Mouse (Mus musculus) liver, embryonic 15.5 days (tissue): Measurements from ENCODE around the gene Prrg4. TPM values are rescaled to one million over a fixed set of nuclear protein-coding genes. Genes with fewer than 3 reads are reported as not detected.
"Not testable (repeated sequence)": the region's sequence is repeated elsewhere in the genome, so short reads cannot be mapped to it uniquely, and the experiment has no call there.

Experiments used
- ATAC-seq: fragments of 200-750 bp; cut with Nextera tagmentation; 2 replicates; pipeline ENCODE4 v1.8.0; 2017; ENCODE audit warnings: moderate number of reproducible peaks, mild to moderate bottlenecking, moderate library complexity; ENCODE audit not compliant: insufficient read depth
- H3K27ac ChIP-seq: fragments of 300-500 bp; sonication (generic); replicated peaks from 2 replicates; pipeline ENCODE4 v1.5.1; 2015; ENCODE audit warnings: mild to moderate bottlenecking, inconsistent platforms
- H3K27me3 ChIP-seq: fragments of 300-500 bp; sonication (generic); 2 replicates; pipeline ENCODE4 v1.6.1; 2015; ENCODE audit warnings: mild to moderate bottlenecking, inconsistent platforms
- H3K36me3 ChIP-seq: fragments of 300-500 bp; sonication (generic); replicated peaks from 2 replicates; pipeline ENCODE4 v1.6.1; 2015; ENCODE audit warnings: moderate library complexity, mild to moderate bottlenecking, inconsistent platforms
- H3K4me1 ChIP-seq: fragments of 300-500 bp; sonication (generic); replicated peaks from 2 replicates; pipeline ENCODE4 v1.6.1; 2015; ENCODE audit warnings: inconsistent platforms
- H3K4me2 ChIP-seq: fragments of 300-500 bp; sonication (generic); 2 replicates; pipeline ENCODE4 v1.6.1; 2015; ENCODE audit warnings: moderate library complexity, mild to moderate bottlenecking, inconsistent platforms
- H3K4me3 ChIP-seq: fragments of 300-500 bp; sonication (generic); replicated peaks from 2 replicates; pipeline ENCODE4 v1.5.1; 2015; ENCODE audit warnings: mild to moderate bottlenecking, inconsistent platforms
- H3K9ac ChIP-seq: fragments of 300-500 bp; sonication (generic); 2 replicates; pipeline ENCODE4 v1.6.1; 2015; ENCODE audit warnings: moderate library complexity, mild to moderate bottlenecking, inconsistent platforms
- H3K9me3 ChIP-seq: fragments of 300-500 bp; sonication (generic); replicated peaks from 2 replicates; pipeline ENCODE4 v1.6.1; 2016; ENCODE audit warnings: inconsistent platforms
- WGBS: fragments of 180-500 bp; shearing (Covaris S2); methylation state at CpG from one replicate; pipeline ENCODE4 v1.1.7; 2015; ENCODE audit warnings: mixed read lengths; ENCODE audit not compliant: insufficient replicate concordance; 5-methylcytosine and 5-hydroxymethylcytosine counted together
- polyA plus RNA-seq: library from polyadenylated mRNA; unstranded; fragments of >200 nt; fragmentation: Nextera tagmentation; extraction: Ambion mirVana; gene quantifications from 2 replicates; pipeline ENCODE4 v1.2.1, GENCODE M21; 2015

Prrg4 gene
- 0.36 and 0.38 TPM in 2 replicates for polyA plus RNA-seq

- under 1% methylated on average over 62 of the region's 62 CpGs for WGBS
Observed at GRCm38 (mm10) chr2:104849276-104849990, at the start of gene Prrg4. Gene Prrg4 (minus strand): TSS chr2:104849876.

DNA sequence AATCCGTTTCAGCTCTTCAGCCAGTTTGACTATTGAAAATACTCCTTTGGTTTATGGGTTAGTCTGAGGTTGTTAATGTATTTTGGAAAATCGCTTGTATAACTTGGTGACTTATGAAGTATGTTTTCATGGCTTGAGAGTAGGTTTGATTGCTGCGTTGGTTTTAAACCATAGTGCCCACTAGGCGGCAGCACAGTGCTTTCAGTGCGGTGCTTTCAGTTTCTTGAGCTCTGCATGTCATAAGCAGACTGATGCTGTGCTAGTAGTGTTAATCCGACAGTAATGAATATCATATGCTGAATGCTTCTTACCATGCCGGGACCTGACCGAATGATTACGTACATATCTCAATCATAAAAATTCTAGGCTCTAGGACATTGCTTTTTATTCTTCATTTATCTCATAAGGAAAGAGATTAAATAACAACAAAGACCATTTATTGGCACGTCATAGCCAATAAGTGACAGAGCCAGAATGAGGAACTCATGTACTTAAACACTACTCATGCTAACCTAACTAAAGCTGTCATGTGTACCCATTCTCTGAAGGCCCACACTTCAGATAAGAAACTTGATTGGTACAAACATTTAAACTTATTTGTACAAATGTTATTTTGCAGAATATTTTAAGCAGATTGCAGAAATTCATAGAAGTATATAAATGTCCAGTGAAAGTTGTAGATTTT, 38.3 kb upstream of the Prrg4 start:
- Histone ChIP-seq H3K9ac (no peak overlapping the region), H3K27me3 (no peaks in the 10 kb centered on the region), H3K36me3 (no peaks in the 10 kb centered on the region), H3K9me3 (no peaks in the 10 kb centered on the region), H3K4me2 (no peak overlapping the region), H3K27ac (no peak overlapping the region), H3K4me1 (no peaks in the 10 kb centered on the region), H3K4me3 (no peak overlapping the region)
- no peak for ATAC-seq
- 15% methylated on average over 10 of the region's 10 CpGs for WGBS

More at GRCm38 (mm10) chr2:104849276-104849990, at the start of gene Prrg4:
- peak within 1 kb of the TSS; percentile 53 for H3K4me3 ChIP-seq
- ATAC-seq = peak; percentile 51
- H3K36me3 ChIP-seq = no peaks in the 10 kb centered on the region
- peaks cover 40% of the 10 kb centered on the region for H3K27me3 ChIP-seq
- no peak within 1 kb of the TSS for H3K9ac ChIP-seq
- no peaks in the 10 kb centered on the region for H3K9me3 ChIP-seq
- H3K4me2 ChIP-seq = peak within 1 kb of the TSS; percentile 75
- H3K27ac ChIP-seq = no peak within 1 kb of the TSS
- H3K4me1 ChIP-seq = peaks cover 5% of the 10 kb centered on the region; the same call in 1 of the 2 replicates

- not testable (repeated sequence) for H3K36me3 ChIP-seq, H3K27me3 ChIP-seq, H3K4me1 ChIP-seq, H3K27ac ChIP-seq, H3K4me2 ChIP-seq, ATAC-seq, H3K4me3 ChIP-seq, H3K9me3 ChIP-seq, H3K9ac ChIP-seq
- 44% methylated on average over 2 of the region's 2 CpGs for WGBS
Observed at GRCm38 (mm10) chr2:104887331-104887730, 37.7 kb upstream of the Prrg4 start.

DNA sequence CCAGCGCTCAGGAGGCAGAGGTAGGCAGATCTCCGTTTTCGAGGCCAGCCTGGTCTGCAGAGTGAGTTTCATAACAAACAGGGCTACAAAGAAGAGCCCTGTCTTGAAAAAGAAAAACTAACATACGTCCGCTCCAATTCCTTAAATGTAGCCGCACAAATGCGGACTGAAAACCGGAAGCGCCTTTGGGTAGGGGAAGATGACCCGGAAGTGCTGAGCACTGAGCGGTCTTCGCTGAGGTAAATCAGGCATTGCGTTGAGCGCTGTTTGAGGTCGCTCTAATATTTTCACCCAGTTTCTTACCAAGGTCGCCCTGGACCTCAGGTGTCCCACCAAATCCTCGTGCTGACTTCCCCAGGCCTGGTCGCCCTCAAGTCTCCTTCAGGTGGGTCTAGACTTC, 36.4 kb upstream of the Prrg4 start:
- no peaks in the 10 kb centered on the region for H3K36me3 ChIP-seq
- WGBS = 82% methylated on average over 18 of the region's 18 CpGs
- H3K4me2 ChIP-seq = no peak overlapping the region
- H3K4me3 ChIP-seq = no peak overlapping the region
- H3K27ac ChIP-seq = no peak overlapping the region
- no peaks in the 10 kb centered on the region for H3K27me3 ChIP-seq
- ATAC-seq = no peak
- H3K9me3 ChIP-seq = no peaks in the 10 kb centered on the region
- H3K9ac ChIP-seq = no peak overlapping the region
- no peaks in the 10 kb centered on the region for H3K4me1 ChIP-seq

DNA sequence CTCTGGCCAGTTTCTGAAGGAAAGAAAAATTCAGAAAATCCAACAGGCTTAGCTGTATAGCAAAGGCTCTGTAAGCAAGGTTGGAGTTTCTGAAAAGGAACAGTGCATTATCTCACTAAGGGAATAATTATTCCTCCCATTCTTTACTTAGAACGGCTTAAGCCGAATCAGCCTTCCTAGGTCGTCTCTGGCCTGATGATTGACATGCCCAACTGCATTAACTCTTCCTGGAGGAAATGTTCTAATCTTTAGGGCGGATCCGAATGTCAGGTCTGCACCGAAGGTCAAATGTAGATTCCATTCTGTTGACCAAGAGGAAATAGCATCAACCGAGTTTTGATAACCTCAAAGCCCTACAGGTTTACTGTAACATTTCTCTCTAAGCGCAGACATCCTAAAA, 29.1 kb upstream of the Prrg4 start:
- no peaks in the 10 kb centered on the region for H3K4me1 ChIP-seq
- no peaks in the 10 kb centered on the region for H3K36me3 ChIP-seq
- no peak overlapping the region for H3K4me3 ChIP-seq
- no peaks in the 10 kb centered on the region for H3K9me3 ChIP-seq
- WGBS = 60% methylated on average over 8 of the region's 8 CpGs
- no peak overlapping the region for H3K9ac ChIP-seq
- no peak for ATAC-seq
- no peak overlapping the region for H3K27ac ChIP-seq
- no peak overlapping the region for H3K4me2 ChIP-seq
- no peaks in the 10 kb centered on the region for H3K27me3 ChIP-seq

- Histone ChIP-seq H3K36me3 (no peaks in the 10 kb centered on the region), H3K9me3 (no peaks in the 10 kb centered on the region), H3K4me2 (no peak overlapping the region), H3K27ac (no peak overlapping the region), H3K4me3 (no peak overlapping the region), H3K27me3 (no peaks in the 10 kb centered on the region), H3K4me1 (no peaks in the 10 kb centered on the region), H3K9ac (no peak overlapping the region)
- 66% methylated on average over 3 of the region's 3 CpGs for WGBS
- no peak for ATAC-seq
Observed at GRCm38 (mm10) chr2:104869101-104869500, 19.4 kb upstream of the Prrg4 start.

DNA sequence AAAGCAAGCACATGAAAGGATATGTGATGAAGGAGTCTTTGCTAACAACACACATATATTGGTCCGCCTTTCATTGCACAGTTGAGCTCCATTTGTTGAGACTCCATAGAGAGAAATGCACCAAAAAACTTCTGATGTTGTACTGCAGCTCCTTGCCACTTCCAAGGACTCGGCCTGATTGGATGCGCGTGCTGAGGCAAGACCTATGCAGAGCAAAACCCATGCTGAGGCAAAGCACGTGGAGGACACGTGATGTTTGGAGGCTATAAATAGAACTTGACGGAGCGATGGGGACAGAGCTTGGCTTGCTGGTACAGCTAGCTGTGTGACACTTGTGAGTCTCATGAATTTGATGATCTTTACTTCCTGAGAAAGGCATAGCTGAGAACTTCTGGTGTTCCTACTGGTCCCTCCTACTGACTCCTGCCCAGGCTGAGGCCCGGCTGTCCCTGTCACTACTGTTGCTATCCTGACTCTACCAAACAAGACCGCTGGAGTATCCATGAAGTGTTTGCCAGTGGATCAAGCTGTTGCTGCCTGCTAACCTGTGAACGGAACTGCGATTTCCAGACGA, 17.7 kb upstream of the Prrg4 start, which contains the start of gene Ccdc73:
Ccdc73 (plus strand) TSS at position 524 of the 574 bp plus-strand sequence.
- H3K36me3 ChIP-seq = no peaks in the 10 kb centered on the region
- no peak for ATAC-seq
- H3K4me2 ChIP-seq = no peak within 1 kb of the TSS
- 66% methylated on average over 13 of the region's 13 CpGs for WGBS
- no peak within 1 kb of the TSS for H3K9ac ChIP-seq
- no peaks in the 10 kb centered on the region for H3K4me1 ChIP-seq
- H3K27ac ChIP-seq = no peak within 1 kb of the TSS
- no peak within 1 kb of the TSS for H3K4me3 ChIP-seq
- no peaks in the 10 kb centered on the region for H3K27me3 ChIP-seq
- no peaks in the 10 kb centered on the region for H3K9me3 ChIP-seq

DNA sequence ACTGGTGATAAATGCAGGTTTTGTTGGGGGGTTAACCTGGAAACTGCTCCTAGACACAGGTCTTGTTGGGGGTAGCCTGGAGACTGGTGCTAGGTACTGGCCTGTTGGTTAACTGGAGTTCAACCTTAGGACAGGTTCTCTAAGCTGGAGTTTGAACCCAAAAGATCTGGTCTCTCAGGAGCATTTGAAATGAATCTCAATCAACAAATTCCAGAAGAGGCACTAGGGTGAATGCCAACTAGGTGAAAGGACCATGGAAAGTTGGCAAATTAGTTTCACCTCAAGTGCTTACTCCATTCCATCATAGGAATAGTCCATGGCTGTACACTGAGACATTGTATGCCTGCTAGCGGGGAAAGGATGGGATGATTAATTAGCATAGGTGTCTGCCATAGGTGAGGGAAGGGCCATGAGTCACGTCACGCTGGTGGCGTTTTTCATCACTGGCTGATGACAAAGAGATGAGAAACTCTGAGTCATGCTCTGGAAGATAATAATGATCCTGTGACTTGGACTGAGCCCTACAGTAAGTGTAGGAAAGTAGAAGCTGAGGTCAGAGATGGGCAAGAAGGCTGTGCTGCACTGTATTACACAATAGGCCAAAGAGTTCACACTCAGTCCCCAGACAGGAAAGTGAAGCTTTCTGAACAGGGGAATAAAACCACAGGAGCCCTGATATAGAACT, 14.6 kb upstream of the Prrg4 start:
- Histone ChIP-seq H3K4me3 (no peak overlapping the region), H3K4me2 (no peak overlapping the region), H3K9ac (no peak overlapping the region), H3K27me3 (no peaks in the 10 kb centered on the region), H3K27ac (no peak overlapping the region), H3K4me1 (no peaks in the 10 kb centered on the region), H3K36me3 (no peaks in the 10 kb centered on the region), H3K9me3 (no peaks in the 10 kb centered on the region)
- no peak for ATAC-seq
- 69% methylated on average over 4 of the region's 4 CpGs for WGBS

DNA sequence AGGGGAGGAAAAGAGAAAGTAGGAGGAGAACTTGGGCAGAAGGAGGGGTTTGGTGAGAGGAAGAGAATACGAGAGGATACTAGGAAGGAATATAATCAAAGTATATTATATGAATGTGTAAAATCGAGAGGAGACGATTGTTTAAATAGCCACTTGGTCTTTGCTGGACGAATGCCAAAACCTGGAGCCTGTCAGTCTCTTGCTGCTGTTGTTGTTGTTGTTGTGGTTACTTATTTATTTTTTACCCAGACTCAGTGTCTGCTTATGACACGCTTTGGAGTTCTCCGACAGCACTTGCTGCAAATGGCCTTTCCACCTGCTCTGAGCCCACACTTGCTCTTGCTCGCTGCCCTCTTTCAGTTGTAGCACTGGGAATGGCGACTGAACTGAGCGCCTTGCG, 10.8 kb upstream of the Prrg4 start:
- Histone ChIP-seq H3K9ac (no peak overlapping the region), H3K36me3 (no peaks in the 10 kb centered on the region), H3K4me3 (no peak overlapping the region), H3K9me3 (no peaks in the 10 kb centered on the region), H3K27me3 (no peaks in the 10 kb centered on the region), H3K27ac (no peak overlapping the region), H3K4me2 (no peak overlapping the region), H3K4me1 (no peaks in the 10 kb centered on the region)
- no peak for ATAC-seq
- WGBS = 78% methylated on average over 10 of the region's 10 CpGs

GRCm38 (mm10) chr2:104859060-104859459, 9.4 kb upstream of the Prrg4 start:
- Histone ChIP-seq H3K4me2 (no peak overlapping the region), H3K27ac (no peak overlapping the region), H3K9ac (no peak overlapping the region), H3K27me3 (no peaks in the 10 kb centered on the region), H3K4me1 (no peaks in the 10 kb centered on the region), H3K4me3 (no peak overlapping the region), H3K9me3 (no peaks in the 10 kb centered on the region), H3K36me3 (no peaks in the 10 kb centered on the region)
- WGBS = 50% methylated on average over 5 of the region's 5 CpGs
- no peak for ATAC-seq

- not testable (repeated sequence) for H3K4me2 ChIP-seq, H3K9ac ChIP-seq, ATAC-seq, H3K27me3 ChIP-seq, H3K27ac ChIP-seq, H3K4me3 ChIP-seq, H3K9me3 ChIP-seq, H3K36me3 ChIP-seq, H3K4me1 ChIP-seq
- 59% methylated on average over 3 of the region's 3 CpGs for WGBS
Observed at GRCm38 (mm10) chr2:104858083-104858482, 8.4 kb upstream of the Prrg4 start.
